Mouse (Mus musculus): ENCODE measurements around the gene Thy1. TPM values are rescaled to one million over a fixed set of nuclear protein-coding genes. Genes with fewer than 3 reads are reported as not detected.

Thy1 gene
- polyA plus RNA-seq, 2 experiments from 2014 or later: 218 to 257 TPM

- ATAC-seq: peak; percentile 20
Measured at GRCm38 (mm10) chr9:44067241-44067959, 24.2 kb downstream of the Thy1 start.

DNA sequence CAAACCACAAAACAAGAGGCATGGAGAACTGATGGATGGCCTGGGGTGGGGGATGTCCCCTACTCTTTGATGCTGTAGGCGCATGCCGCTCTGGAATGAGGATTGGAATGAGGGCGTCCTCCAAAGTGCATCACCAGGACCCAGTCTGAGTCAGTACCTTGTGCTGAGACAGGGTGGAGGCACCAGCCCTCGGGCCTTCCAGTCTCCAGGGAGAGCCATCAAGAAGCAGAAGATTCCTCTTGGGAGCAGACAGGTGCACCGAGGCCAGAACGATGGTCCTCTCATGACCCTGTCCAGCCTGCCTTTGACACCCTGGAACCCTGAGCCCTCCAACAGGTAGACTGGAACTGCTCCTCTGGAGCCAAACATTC lies 24.8 kb downstream of the Thy1 start:
- ATAC-seq: no peak

GRCm38 (mm10) chr9:44069252-44069651 lies 26.1 kb downstream of the Thy1 start:
- no peak for ATAC-seq

GRCm38 (mm10) chr9:44070113-44070843 lies 27.1 kb downstream of the Thy1 start:
- ATAC-seq: no peak

- ATAC-seq: no peak
Measured at GRCm38 (mm10) chr9:44070844-44071231, 27.7 kb downstream of the Thy1 start.

DNA sequence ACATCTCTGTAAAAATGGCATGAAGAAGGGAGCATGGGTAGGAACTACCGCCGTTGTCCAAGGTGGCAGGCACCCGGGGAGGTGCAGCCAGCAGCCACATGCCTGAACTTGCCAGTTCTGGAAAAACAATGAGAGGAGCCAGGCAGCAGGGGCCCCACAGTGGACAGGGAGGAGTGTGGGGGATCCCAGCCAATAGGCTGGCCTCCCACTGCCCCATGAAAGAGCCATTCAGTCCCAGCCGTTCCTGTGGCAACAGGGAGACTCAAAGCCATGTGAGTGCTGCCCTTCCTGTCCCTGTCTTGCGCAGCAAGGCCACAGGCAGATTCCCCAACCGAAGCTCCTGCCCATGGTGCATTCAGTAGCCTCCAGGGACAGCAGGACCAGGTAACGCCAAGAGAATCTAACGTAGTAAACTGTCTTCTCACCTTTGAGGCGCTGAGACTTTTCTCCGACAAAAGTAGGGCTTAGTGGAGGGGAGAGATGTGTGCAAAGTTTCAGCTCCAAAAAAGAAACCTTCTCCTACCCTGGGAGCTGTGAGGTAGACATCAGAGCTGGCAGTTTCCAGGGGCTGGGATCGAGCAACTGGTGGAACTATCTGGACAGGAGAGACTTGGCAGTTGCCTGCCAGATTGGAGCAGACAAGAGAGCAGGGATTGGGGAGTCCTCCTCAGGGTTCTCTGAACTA lies 28.9 kb downstream of the Thy1 start:
- ATAC-seq: no peak

- no peak for ATAC-seq
Measured at GRCm38 (mm10) chr9:44072599-44072915, 29.4 kb downstream of the Thy1 start.

- ATAC-seq: no peak
Measured at GRCm38 (mm10) chr9:44073115-44073514, 29.9 kb downstream of the Thy1 start.

DNA sequence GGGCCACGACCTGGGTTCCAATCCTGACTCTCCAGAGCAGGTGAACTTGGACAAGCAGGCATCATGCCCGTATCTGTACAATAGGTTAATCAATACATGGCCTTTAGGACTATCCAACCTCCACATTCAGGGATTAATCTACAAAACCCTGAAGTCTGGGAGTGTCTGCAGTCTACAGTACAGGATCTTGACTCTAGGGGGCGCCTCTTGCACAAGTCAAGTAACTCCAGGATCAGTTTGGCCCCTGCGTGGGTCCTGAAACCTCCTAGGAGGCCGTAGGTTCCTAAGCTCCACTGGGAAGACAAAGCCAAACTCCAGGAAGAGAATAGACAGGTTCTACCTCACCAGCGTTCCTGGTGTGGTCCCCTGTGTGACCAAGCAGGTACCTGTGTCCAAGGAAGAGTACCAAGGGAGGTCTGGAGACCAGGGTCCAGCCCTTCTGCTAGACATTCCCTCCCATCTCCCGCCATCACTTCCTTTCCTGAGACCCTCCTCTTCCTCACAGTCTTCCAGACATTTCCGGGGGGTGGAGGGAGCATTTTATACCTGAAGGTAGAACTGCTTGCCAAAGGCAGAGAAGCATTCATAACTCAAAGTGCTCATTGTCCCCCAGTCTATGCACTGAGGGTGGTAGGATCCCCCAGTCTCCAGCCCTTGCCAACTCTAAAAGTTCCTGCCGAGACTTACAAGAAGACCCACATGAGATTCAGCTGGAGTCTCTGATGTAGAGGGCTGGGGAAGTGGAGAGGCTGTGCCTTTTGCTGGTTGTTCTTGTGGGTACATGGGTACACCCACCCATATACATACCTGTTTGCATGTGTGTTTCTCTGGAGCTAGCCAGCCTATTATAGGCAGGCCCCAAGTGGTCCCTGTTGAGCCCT lies 31.5 kb downstream of the Thy1 start:
- ATAC-seq: no peak

DNA sequence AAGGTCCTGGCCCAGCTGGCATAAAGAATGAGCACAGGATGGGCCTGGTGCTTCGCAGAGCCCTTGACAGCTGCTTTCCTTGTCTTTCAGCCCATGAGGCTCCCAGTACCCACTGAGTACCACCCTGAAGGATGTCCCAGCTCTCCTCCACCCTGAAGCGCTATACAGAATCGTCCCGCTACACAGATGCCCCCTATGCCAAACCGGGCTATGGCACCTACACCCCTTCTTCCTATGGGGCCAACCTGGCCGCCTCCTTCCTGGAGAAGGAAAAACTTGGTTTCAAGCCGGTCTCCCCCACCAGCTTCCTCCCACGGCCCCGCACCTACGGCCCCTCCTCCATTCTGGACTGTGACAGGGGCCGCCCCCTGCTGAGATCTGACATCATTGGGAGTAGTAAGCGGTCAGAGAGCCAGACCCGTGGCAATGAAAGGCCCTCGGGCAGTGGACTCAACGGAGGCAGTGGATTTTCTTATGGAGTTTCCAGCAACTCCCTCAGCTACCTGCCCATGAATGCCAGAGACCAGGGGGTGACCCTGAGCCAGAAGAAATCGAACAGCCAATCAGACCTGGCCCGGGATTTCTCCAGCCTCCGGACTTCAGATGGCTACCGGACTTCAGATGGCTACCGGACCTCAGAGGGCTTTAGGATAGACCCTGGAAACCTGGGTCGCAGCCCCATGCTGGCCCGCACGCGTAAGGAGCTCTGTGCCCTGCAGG lies 32.3 kb downstream of the Thy1 start:
- no peak for ATAC-seq

DNA sequence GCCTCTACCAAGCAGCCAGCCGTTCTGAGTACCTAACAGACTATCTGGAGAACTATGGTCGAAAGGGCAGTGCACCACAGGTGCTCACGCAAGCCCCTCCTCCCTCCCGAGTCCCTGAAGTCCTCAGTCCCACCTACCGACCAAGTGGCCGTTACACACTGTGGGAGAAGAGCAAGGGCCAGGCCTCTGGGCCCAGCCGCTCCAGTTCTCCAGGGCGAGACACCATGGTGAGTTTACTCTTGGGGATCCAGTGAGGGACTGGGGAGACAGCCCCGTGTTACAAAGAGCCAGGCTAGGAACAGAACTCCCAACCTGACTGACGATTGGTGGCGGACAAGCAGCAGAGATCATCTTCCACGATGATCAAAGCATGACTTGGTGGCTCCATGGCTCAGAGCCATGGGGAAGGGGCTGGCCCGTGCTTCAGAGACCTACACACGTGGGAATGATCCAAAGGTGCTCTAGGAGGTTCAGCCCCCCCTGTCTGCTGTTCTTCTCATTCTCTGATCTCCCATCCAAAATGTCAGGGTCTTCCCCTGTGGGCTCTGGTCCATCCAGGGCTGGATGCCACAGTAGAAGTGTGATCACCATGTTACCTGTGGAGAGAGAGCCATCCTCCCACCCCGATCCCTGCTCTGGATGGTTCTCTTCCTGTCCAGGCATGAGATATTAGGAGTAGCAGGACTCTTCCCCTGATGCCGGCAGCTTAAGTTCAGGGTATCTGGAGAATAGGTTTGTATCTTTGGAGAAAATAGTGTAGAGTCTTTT lies 33.0 kb downstream of the Thy1 start:
- ATAC-seq: no peak

DNA sequence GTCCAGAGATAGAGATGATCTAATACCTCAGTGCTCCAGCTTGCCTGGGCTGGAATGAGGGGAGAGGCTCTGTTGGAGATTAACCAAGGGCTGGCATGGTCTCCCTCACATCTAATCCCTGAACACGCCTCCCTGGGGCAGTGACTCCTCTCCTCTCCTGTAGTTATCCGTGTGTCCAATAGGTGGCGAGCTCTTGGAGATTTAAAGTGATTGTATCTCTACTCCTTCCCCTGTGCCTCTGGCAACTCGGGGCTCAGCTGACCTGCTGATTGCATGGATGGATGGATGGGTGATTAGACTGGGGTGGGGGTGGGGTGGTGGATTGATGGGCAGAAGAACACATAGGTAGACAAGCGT lies 33.6 kb downstream of the Thy1 start:
- ATAC-seq: no peak

DNA sequence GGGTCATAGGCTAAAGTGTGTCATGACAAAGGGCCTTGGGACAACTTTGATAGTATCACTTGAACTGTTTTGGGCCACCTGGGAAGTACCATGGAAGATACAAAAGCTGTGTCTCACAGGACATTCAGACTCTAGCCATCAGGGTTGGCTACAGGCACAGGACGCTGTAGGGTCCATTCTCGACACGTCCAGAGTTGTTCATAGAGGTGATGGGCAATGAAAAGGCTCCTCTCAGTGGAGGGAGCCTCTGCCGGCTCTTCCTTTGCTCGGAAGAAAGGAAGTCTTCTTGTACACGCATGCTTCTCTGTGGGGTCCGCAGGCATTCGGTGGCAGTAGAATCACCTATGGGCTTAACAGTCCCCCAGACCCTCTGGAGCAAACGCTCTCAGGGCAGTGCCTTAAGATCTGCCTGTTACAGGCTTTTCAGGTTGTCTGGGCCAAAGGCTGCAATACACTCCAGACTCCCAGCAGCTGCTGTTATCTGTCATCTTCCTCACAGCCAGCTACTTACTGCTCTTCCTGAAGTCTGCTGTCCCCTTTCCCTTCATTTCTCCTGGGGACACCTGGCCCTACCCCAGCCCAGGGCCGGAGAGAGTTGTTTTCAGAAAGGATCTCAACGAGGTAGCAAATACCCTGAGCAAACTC lies 34.2 kb downstream of the Thy1 start:
- ATAC-seq: no peak

- no peak for ATAC-seq
Measured at GRCm38 (mm10) chr9:44078136-44078797, 35.1 kb downstream of the Thy1 start.

DNA sequence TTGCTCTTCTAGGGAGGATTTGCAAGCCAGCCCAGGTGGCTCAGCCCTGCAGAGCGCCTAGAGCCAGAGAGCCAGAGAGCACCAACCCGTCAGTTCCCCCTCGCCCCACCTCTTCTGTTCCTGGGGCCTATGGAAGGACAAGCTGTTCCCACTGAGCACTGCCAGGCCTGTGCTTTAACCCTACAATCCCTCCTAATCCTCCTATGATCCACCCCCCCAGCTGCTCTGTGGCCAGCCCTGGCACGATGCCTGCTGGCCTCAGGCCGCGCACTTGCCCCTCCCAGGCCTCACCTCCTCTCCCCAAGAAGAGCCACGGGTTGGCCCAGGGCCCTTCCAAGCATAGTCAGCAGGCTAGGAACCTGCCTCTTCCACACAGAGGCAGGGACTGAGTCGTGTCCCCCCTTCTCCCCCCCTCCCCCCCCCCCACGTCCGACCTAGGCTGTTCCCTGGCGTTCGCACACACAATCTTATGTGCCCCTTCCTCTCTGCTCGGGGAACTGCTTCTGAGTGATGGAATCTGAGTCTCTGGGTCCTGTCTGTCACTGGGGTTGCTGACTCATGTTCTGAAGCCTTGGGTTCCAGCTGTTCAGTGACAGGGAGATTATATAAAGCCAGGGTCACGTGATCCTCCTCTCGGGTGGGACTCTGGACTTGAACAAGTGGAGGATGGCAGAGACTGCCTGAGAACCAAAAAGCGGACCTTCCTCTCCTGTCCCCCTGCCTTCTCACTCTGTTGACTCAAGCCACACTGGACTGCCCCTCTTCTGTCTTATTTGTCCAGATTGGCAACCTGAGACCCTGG lies 36.0 kb downstream of the Thy1 start:
- ATAC-seq: no peak

GRCm38 (mm10) chr9:44079997-44080780 lies 37.0 kb downstream of the Thy1 start:
- ATAC-seq: no peak

DNA sequence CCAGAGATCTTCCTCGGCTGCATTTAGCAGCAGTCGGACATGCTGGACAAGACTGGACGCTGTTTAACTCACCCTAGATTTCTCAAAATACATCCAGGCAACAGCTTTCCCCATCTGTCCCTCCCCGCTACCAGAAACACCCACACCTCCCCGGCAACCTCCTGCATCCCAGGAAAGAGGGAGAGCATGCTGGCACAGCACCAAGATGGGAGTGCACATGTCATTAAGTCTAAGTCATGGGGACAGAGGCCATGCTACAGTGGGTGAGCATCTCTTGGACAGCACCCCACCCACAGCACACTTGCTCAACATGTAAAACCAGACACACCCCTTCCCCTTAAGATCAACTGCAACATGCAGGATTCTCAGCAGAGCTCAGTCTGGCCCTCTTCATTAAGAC lies 37.8 kb downstream of the Thy1 start:
- no peak for ATAC-seq

DNA sequence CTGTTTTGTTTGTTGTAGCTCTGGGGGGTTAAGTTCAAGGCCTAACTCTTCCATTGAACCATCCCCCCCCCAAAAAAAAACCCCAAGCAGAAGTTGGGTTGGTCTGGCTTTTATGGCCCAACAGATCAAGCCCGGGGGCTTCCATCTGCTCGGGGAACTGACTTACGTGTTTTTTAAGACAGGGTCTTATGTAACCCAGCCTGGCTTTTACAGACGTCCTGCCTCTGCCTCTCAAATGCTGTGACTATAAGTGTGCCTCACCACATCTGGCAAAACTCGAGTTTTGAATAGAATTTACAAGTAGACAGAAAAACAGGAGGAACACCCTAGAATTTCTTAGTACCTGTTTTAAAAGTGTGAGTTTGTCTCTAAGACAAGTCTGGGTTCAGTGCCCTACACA lies 38.4 kb downstream of the Thy1 start:
- no peak for ATAC-seq

GRCm38 (mm10) chr9:44082266-44082665 lies 39.1 kb downstream of the Thy1 start:
- no peak for ATAC-seq

All from activated CD4-positive, CD25-positive, alpha-beta regulatory T cell, adult 4 months (primary cell).